ENCODE assay signal across 10 mouse cellular contexts in genomic region chr10:92555727-92556525, GRCm38 (mm10).
A peak's percentile ranks its signal among the peaks of the same experiment; 100 is the strongest.
DNase-seq lines count a peak whose midpoint lies in the region; ATAC-seq lines count a peak whose summit lies in the region.
"Had no signal": no experiment of that assay in that cellular context is flagged by ENCODE, and none has a peak within 500 bp of the region (broad histone marks: within the 10 kb centered on the region; RNA-seq: fewer than 3 reads in every experiment).

No protein-coding gene starts in this region.

- H3K27me3 ChIP-seq in kidney, embryonic 15.5 days: no peaks in the 10 kb centered on the region
- peaks cover 47% of the 10 kb centered on the region for H3K27me3 ChIP-seq in forebrain, embryonic 10.5 days (ENCODE audit: poor library complexity, severe bottlenecking)
- H3K27me3 ChIP-seq in limb, embryonic 10.5 days (ENCODE audit: low read depth, poor library complexity, severe bottlenecking): no peaks in the 10 kb centered on the region
- no peaks in the 10 kb centered on the region for H3K27me3 ChIP-seq in neural tube, embryonic 15.5 days (replicated peaks)
- H3K27me3 ChIP-seq: heart, embryonic 15.5 days had no signal

- no peak overlapping the region for H3K9ac ChIP-seq in kidney, embryonic 15.5 days
- H3K9ac ChIP-seq in neural tube, embryonic 15.5 days (replicated peaks): no peak overlapping the region
- H3K9ac ChIP-seq: heart, embryonic 15.5 days; liver, postnatal 0 days had no signal

- H3K4me2 ChIP-seq in kidney, embryonic 15.5 days: peak overlapping the region; percentile 22
- H3K4me2 ChIP-seq in neural tube, embryonic 15.5 days: peak overlapping the region; percentile 37
- H3K4me2 ChIP-seq: heart, embryonic 15.5 days had no signal

- H3K36me3 ChIP-seq in kidney, embryonic 15.5 days: no peaks in the 10 kb centered on the region
- H3K36me3 ChIP-seq in forebrain, embryonic 10.5 days (replicated peaks): no peaks in the 10 kb centered on the region
- H3K36me3 ChIP-seq in limb, embryonic 10.5 days: no peaks in the 10 kb centered on the region
- H3K36me3 ChIP-seq in neural tube, embryonic 15.5 days: no peaks in the 10 kb centered on the region
- H3K36me3 ChIP-seq: heart, embryonic 15.5 days had no signal

- H3K9me3 ChIP-seq in kidney, embryonic 15.5 days (replicated peaks): no peaks in the 10 kb centered on the region
- no peaks in the 10 kb centered on the region for H3K9me3 ChIP-seq in forebrain, embryonic 10.5 days
- H3K9me3 ChIP-seq in limb, embryonic 10.5 days (replicated peaks): no peaks in the 10 kb centered on the region
- H3K9me3 ChIP-seq in neural tube, embryonic 15.5 days (replicated peaks): no peaks in the 10 kb centered on the region
- H3K9me3 ChIP-seq: heart, embryonic 15.5 days had no signal

- no peak overlapping the region for H3K4me3 ChIP-seq in kidney, embryonic 15.5 days (replicated peaks)
- H3K4me3 ChIP-seq in forebrain, embryonic 10.5 days: peak overlapping the region; percentile 26; the same call in 1 of the 2 replicates
- H3K4me3 ChIP-seq in limb, embryonic 10.5 days: no peak overlapping the region
- H3K4me3 ChIP-seq in neural tube, embryonic 15.5 days (replicated peaks): no peak overlapping the region
- H3K4me3 ChIP-seq: heart, embryonic 15.5 days had no signal

- WGBS in kidney, embryonic 15.5 days: 50% methylated on average over 13 of the region's 13 CpGs
- 19% methylated on average over 13 of the region's 13 CpGs for WGBS in forebrain, embryonic 10.5 days
- 48% methylated on average over 13 of the region's 13 CpGs for WGBS in limb, embryonic 10.5 days
- WGBS in neural tube, embryonic 15.5 days: 9% methylated on average over 13 of the region's 13 CpGs

- intact Hi-C loops in heart, postnatal 14 days (cut with DNase I): no loop called here

- H3K27ac ChIP-seq in kidney, embryonic 15.5 days: 0 out of 2 replicates have a peak overlapping the region, but pooled peaks have one; percentile 24
- peak overlapping the region; percentile 89 for H3K27ac ChIP-seq in forebrain, embryonic 10.5 days
- H3K27ac ChIP-seq in limb, embryonic 10.5 days: peak overlapping the region; percentile 50; the same call in 1 of the 2 replicates
- peak overlapping the region; percentile 38; the same call in 1 of the 2 replicates for H3K27ac ChIP-seq in neural tube, embryonic 15.5 days (replicated peaks)
- H3K27ac ChIP-seq: heart, embryonic 15.5 days had no signal

- DNase-seq in kidney, postnatal 36 days: no peak
- DNase-seq in forebrain, embryonic 10.5 days (ENCODE audit: extremely low spot score, low spot score): peak; percentile 47
- DNase-seq in limb, embryonic 10.5 days (ENCODE audit: low spot score): no peak
- DNase-seq in heart, postnatal 4 days: no peak
- no peak for DNase-seq in frontal cortex, postnatal 10 days (ENCODE audit: low spot score in 2 of 2)
- no peak for DNase-seq in heart, postnatal 14 days
- DNase-seq: liver, postnatal 0 days had no signal

- H3K4me1 ChIP-seq in kidney, embryonic 15.5 days: peaks cover 12% of the 10 kb centered on the region; the same call in 1 of the 2 replicates
- peaks cover 60% of the 10 kb centered on the region for H3K4me1 ChIP-seq in forebrain, embryonic 10.5 days
- peaks cover 20% of the 10 kb centered on the region for H3K4me1 ChIP-seq in limb, embryonic 10.5 days
- H3K4me1 ChIP-seq in neural tube, embryonic 15.5 days: peaks cover 20% of the 10 kb centered on the region
- H3K4me1 ChIP-seq: heart, embryonic 15.5 days had no signal

- ATAC-seq in kidney, embryonic 15.5 days (replicated peaks; ENCODE audit: low FRiP score): no peak
- no peak for ATAC-seq in neural tube, embryonic 15.5 days (ENCODE audit: low FRiP score)
- ATAC-seq: liver, postnatal 0 days had no signal

Comparison
In these comparisons a context has a peak if more than half of its experiments do, and no peak if none do; other contexts are left out.
1. H3K27ac ChIP-seq: peak in every context shown above with its lines; median percentile 89 in forebrain, embryonic 10.5 days; 50 in limb, embryonic 10.5 days; 38 in neural tube, embryonic 15.5 days; 24 in kidney, embryonic 15.5 days.